Comparison of ENCODE assay signal across 10 mouse cellular contexts in genomic region chrX:95253517-95253916, GRCm38 (mm10). TPM values are rescaled to one million over a fixed set of nuclear protein-coding genes. Genes with fewer than 3 reads are reported as not detected.
DNase-seq lines count a peak whose midpoint lies in the region; ATAC-seq and TF ChIP-seq lines count a peak whose summit lies in the region.
"Had no signal": no experiment of that assay in that cellular context is flagged by ENCODE, and none has a peak within 500 bp of the region (broad histone marks: within the 10 kb centered on the region; RNA-seq: fewer than 3 reads in every experiment).

No protein-coding gene starts in this region.

- no peak overlapping the region for H3K4me3 ChIP-seq in kidney, embryonic 15.5 days (replicated peaks)
- H3K4me3 ChIP-seq in embryonic facial prominence, embryonic 10.5 days: no peak overlapping the region
- no peak overlapping the region for H3K4me3 ChIP-seq in liver, embryonic 14.5 days (ENCODE audit: insufficient read depth in 1 of 2, low read depth in 2 of 2, low read length in 2 of 2)
- H3K4me3 ChIP-seq: heart, embryonic 13.5 days; neural tube, embryonic 13.5 days had no signal

- H3K36me3 ChIP-seq in kidney, embryonic 15.5 days: no peaks in the 10 kb centered on the region
- no peaks in the 10 kb centered on the region for H3K36me3 ChIP-seq in embryonic facial prominence, embryonic 10.5 days (replicated peaks)
- no peaks in the 10 kb centered on the region for H3K36me3 ChIP-seq in liver, embryonic 14.5 days (replicated peaks; ENCODE audit: control insufficient read depth, insufficient read depth, low read depth)
- H3K36me3 ChIP-seq: heart, embryonic 13.5 days; neural tube, embryonic 13.5 days had no signal

- no peaks in the 10 kb centered on the region for H3K4me1 ChIP-seq in kidney, embryonic 15.5 days
- H3K4me1 ChIP-seq in embryonic facial prominence, embryonic 10.5 days: no peaks in the 10 kb centered on the region
- H3K4me1 ChIP-seq in liver, embryonic 14.5 days (replicated peaks; ENCODE audit: control insufficient read depth in 2 of 2, insufficient read depth in 2 of 2, low read length in 1 of 2): no peaks in the 10 kb centered on the region
- H3K4me1 ChIP-seq: heart, embryonic 13.5 days; neural tube, embryonic 13.5 days had no signal

- H3K27me3 ChIP-seq in kidney, embryonic 15.5 days: peaks cover 3% of the 10 kb centered on the region
- no peaks in the 10 kb centered on the region; the same call in 1 of the 2 replicates for H3K27me3 ChIP-seq in embryonic facial prominence, embryonic 10.5 days (replicated peaks; ENCODE audit: low read depth, poor library complexity, severe bottlenecking)
- no peaks in the 10 kb centered on the region for H3K27me3 ChIP-seq in liver, embryonic 14.5 days (ENCODE audit: control insufficient read depth, insufficient read depth, low read length)
- H3K27me3 ChIP-seq: heart, embryonic 13.5 days; neural tube, embryonic 13.5 days had no signal

- DNase-seq in CD4-positive, CD25-positive, alpha-beta regulatory T cell, adult 2 months (ENCODE audit: low read depth, low spot score): peak; percentile 31
- DNase-seq in kidney, adult 18-20 months: peak; percentile 23
- DNase-seq in R1 (ENCODE audit: low read depth, low spot score): peak; percentile 64
- peak; percentile 43 for DNase-seq in embryonic facial prominence, embryonic 10.5 days (ENCODE audit: low spot score)
- no peak for DNase-seq in liver, embryonic 14.5 days (ENCODE audit: low read depth in 3 of 3, low spot score in 3 of 3)
- peak; percentile 13 for DNase-seq in thymus, postnatal 14 days

- peak; percentile 77 for TF ChIP-seq CTCF in liver, embryonic 14.5 days (IDR thresholded peaks at IDR 0.05; ENCODE audit: low read depth)

- no peak overlapping the region for H3K9ac ChIP-seq in kidney, embryonic 15.5 days
- no peak overlapping the region for H3K9ac ChIP-seq in liver, embryonic 14.5 days (replicated peaks)
- H3K9ac ChIP-seq: heart, embryonic 13.5 days; neural tube, embryonic 13.5 days had no signal

- WGBS in kidney, embryonic 15.5 days: 42% methylated on average over 13 of the region's 13 CpGs
- WGBS in embryonic facial prominence, embryonic 10.5 days: 24% methylated on average over 13 of the region's 13 CpGs
- 37% methylated on average over 13 of the region's 13 CpGs for WGBS in liver, embryonic 14.5 days (ENCODE audit: insufficient replicate concordance)

- no peak overlapping the region for H3K27ac ChIP-seq in kidney, embryonic 15.5 days
- H3K27ac ChIP-seq in embryonic facial prominence, embryonic 10.5 days (replicated peaks): no peak overlapping the region
- H3K27ac ChIP-seq in liver, embryonic 14.5 days: no peak overlapping the region
- H3K27ac ChIP-seq: heart, embryonic 13.5 days; neural tube, embryonic 13.5 days had no signal

- no peaks in the 10 kb centered on the region for H3K9me3 ChIP-seq in kidney, embryonic 15.5 days (replicated peaks)
- no peaks in the 10 kb centered on the region for H3K9me3 ChIP-seq in embryonic facial prominence, embryonic 10.5 days
- no peaks in the 10 kb centered on the region for H3K9me3 ChIP-seq in liver, embryonic 14.5 days (ENCODE audit: control insufficient read depth, low read length)
- H3K9me3 ChIP-seq: heart, embryonic 13.5 days; neural tube, embryonic 13.5 days had no signal

- TF ChIP-seq EP300 in liver, embryonic 14.5 days (IDR thresholded peaks at IDR 0.05; ENCODE audit: low read depth): no peak

- H3K4me2 ChIP-seq in kidney, embryonic 15.5 days: no peak overlapping the region
- H3K4me2 ChIP-seq in liver, embryonic 14.5 days (ENCODE audit: low read depth): no peak overlapping the region
- H3K4me2 ChIP-seq: heart, embryonic 13.5 days; neural tube, embryonic 13.5 days had no signal

- no peak for ATAC-seq in CD4-positive, CD25-positive, alpha-beta regulatory T cell, adult 4 months
- ATAC-seq in kidney, embryonic 15.5 days (replicated peaks; ENCODE audit: low FRiP score): no peak
- no peak for ATAC-seq in liver, embryonic 14.5 days (ENCODE audit: insufficient read depth)

RNA-seq across cellular contexts. Expression of gene Arhgef9, which starts 56.9 kb away (rescaled TPM):
- under 1 TPM; 0.48 to 0.82 TPM for polyA plus RNA-seq in CD4-positive, CD25-positive, alpha-beta regulatory T cell, adult 4 months (2017; shearing (Covaris generic))
- 14.7 and 14.9 TPM in 2 replicates for polyA plus RNA-seq in kidney, embryonic 15.5 days (2015; fragmentation: Nextera tagmentation; extraction: Ambion mirVana)
- polyA plus RNA-seq in embryonic facial prominence, embryonic 10.5 days (2016; fragmentation: Nextera tagmentation; extraction: Ambion mirVana): 11.9 and 14.3 TPM in 2 replicates
- polyA plus RNA-seq in liver, embryonic 14.5 days (2012; rRNA removed): 0.53 and 0.76 TPM in 2 replicates
- 1.1 and 1.2 TPM in 2 replicates for polyA plus RNA-seq in liver, embryonic 14.5 days (2014; fragmentation: Nextera tagmentation; extraction: Ambion mirVana)

Comparison
In these comparisons a context has a peak if more than half of its experiments do, and no peak if none do; other contexts are left out.
1. DNase-seq: peak in CD4-positive, CD25-positive, alpha-beta regulatory T cell, adult 2 months (single experiment), kidney, adult 18-20 months (single experiment), R1 (single experiment), embryonic facial prominence, embryonic 10.5 days (single experiment) and thymus, postnatal 14 days (single experiment); none in liver, embryonic 14.5 days (0 of 3).